In the genomic region with DNA sequence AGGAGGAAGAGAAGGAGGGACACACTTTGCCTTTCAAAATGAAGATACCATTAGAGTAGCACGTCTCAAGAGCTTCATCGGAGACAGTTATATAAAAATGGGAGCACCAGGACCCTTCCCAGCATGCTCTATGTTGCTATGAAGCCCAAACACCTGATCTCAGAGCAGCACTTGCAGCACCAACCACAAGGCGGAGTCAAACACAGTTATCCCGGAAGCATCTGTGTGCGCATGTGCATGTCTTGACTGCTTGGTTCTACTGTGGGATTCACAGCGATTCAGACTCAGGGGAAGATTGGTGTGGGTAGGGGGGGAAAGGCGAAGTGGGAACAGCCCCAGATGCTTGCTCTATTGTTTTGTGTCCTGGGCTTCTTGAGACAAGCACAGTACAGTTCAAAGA, we compare ENCODE assay signal across 8 mouse cellular contexts. TPM values are rescaled to one million over a fixed set of nuclear protein-coding genes. Genes with fewer than 3 reads are reported as not detected.
DNase-seq lines count a peak whose midpoint lies in the region; ATAC-seq and TF ChIP-seq lines count a peak whose summit lies in the region.

No protein-coding gene starts in this region.

- DNase-seq in gastrocnemius, postnatal 10 days = peak; percentile 22
- no peak for DNase-seq in gastrocnemius, postnatal 36 days
- DNase-seq in testis, postnatal 14 days (ENCODE audit: low spot score) = no peak
- DNase-seq in retina, postnatal 7 days (ENCODE audit: low read depth, low spot score) = peak; percentile 33
- no peak for DNase-seq in gastrocnemius, postnatal 14 days

- no peaks in the 10 kb centered on the region; the same call in 1 of the 2 replicates for H3K9me3 ChIP-seq in kidney, embryonic 14.5 days (ENCODE audit: control insufficient read depth, low read length)

- no peaks in the 10 kb centered on the region for H3K27me3 ChIP-seq in testis, adult 2 months (ENCODE audit: control insufficient read depth, insufficient read depth, low read length)
- H3K27me3 ChIP-seq in kidney, embryonic 14.5 days (ENCODE audit: control insufficient read depth, insufficient read depth, low read length) = no peaks in the 10 kb centered on the region

- ATAC-seq in kidney, embryonic 14.5 days (ENCODE audit: low FRiP score, low TSS enrichment) = 0 out of 2 replicates have a peak, but pooled peaks have one; percentile 20
- no peak for ATAC-seq in cerebellum, adult (ENCODE audit: insufficient number of reproducible peaks, low FRiP score, low TSS enrichment)

- no peak overlapping the region for H3K27ac ChIP-seq in testis, adult 2 months (ENCODE audit: control insufficient read depth, insufficient read depth, low read depth, low read length)
- H3K27ac ChIP-seq in kidney, embryonic 14.5 days (ENCODE audit: low read depth, low read length) = no peak overlapping the region

- no peak overlapping the region for H3K9ac ChIP-seq in kidney, embryonic 14.5 days (ENCODE audit: low read depth, low read length)

- H3K4me3 ChIP-seq in testis, adult 2 months (ENCODE audit: control insufficient read depth, low read depth, low read length) = no peak overlapping the region
- H3K4me3 ChIP-seq in kidney, embryonic 14.5 days (ENCODE audit: low read length) = no peak overlapping the region

- no peaks in the 10 kb centered on the region for H3K36me3 ChIP-seq in testis, adult 2 months (ENCODE audit: control insufficient read depth, insufficient read depth, low read length)
- H3K36me3 ChIP-seq in kidney, embryonic 14.5 days (ENCODE audit: control insufficient read depth, insufficient read depth, low read length) = no peaks in the 10 kb centered on the region

- WGBS in kidney, embryonic 14.5 days = 73% methylated on average over 7 of the region's 7 CpGs

- peaks cover 4% of the 10 kb centered on the region; the same call in 1 of the 2 replicates for H3K4me1 ChIP-seq in testis, adult 2 months (ENCODE audit: control insufficient read depth, insufficient read depth, low read length)
- H3K4me1 ChIP-seq in kidney, embryonic 14.5 days (ENCODE audit: control insufficient read depth, insufficient read depth, low read length) = no peaks in the 10 kb centered on the region

- intact Hi-C loops in gastrocnemius, postnatal 36 days (cut with DNase I) = no loop called here
- intact Hi-C loops in gastrocnemius, postnatal 14 days (cut with DNase I; ENCODE audit: low total_unique reads) = loop anchor here (5.0 kb wide), 1 partner anchor 69 kb away; no protein-coding TSS in a partner anchor

- peak; percentile 58; the same call in 1 of the 2 replicates for TF ChIP-seq CTCF in testis, adult 2 months (IDR thresholded peaks at IDR 0.05; ENCODE audit: control insufficient read depth, insufficient read depth, insufficient replicate concordance, low read depth, low read length)

- TF ChIP-seq POLR2A in testis, adult 2 months (IDR thresholded peaks at IDR 0.05; ENCODE audit: control insufficient read depth, low read depth, low read length) = no peak

- H3K4me2 ChIP-seq in kidney, embryonic 14.5 days (replicated peaks; ENCODE audit: low read depth, low read length) = no peak overlapping the region

RNA-seq across cellular contexts. Expression of gene Ddx58, which starts 21.2 kb away (rescaled TPM):
- total RNA-seq in gastrocnemius, postnatal 10 days (2021) = 1 to 10 TPM; 3.8 to 6.3 TPM
- total RNA-seq in gastrocnemius, postnatal 36 days (2021) = 1 to 10 TPM; 2.1 to 3.0 TPM
- 2.3 and 2.8 TPM in 2 replicates for polyA plus RNA-seq in testis, adult 2 months (2012; rRNA removed)
- 10.2 and 12.2 TPM in 2 replicates for polyA plus RNA-seq in kidney, embryonic 14.5 days (2014; fragmentation: Nextera tagmentation; extraction: Ambion mirVana)
- 1 to 10 TPM; 3.2 to 4.2 TPM for total RNA-seq in gastrocnemius, postnatal 14 days (2021)

RNA-seq across cellular contexts. Expression of gene Smim27, which starts 51.0 kb away (rescaled TPM):
- total RNA-seq in gastrocnemius, postnatal 10 days (2021) = 10 to 100 TPM; 46.8 to 64.0 TPM
- 10 to 100 TPM; 38.1 to 44.5 TPM for total RNA-seq in gastrocnemius, postnatal 36 days (2021)
- polyA plus RNA-seq in testis, adult 2 months (2012; rRNA removed) = 3.0 and 3.8 TPM in 2 replicates
- 28.6 and 55.2 TPM in 2 replicates for polyA plus RNA-seq in kidney, embryonic 14.5 days (2014; fragmentation: Nextera tagmentation; extraction: Ambion mirVana)
- 10 to 100 TPM; 38.9 to 45.9 TPM for total RNA-seq in gastrocnemius, postnatal 14 days (2021)

RNA-seq across cellular contexts. Expression of gene Topors, which starts 51.3 kb away (rescaled TPM):
- total RNA-seq in gastrocnemius, postnatal 10 days (2021) = 10 to 100 TPM; 13.1 to 15.9 TPM
- total RNA-seq in gastrocnemius, postnatal 36 days (2021) = 1 to 10 TPM; 6.6 to 9.3 TPM
- 10.9 and 13.9 TPM in 2 replicates for polyA plus RNA-seq in testis, adult 2 months (2012; rRNA removed)
- polyA plus RNA-seq in kidney, embryonic 14.5 days (2014; fragmentation: Nextera tagmentation; extraction: Ambion mirVana) = 32.9 and 57.7 TPM in 2 replicates
- total RNA-seq in gastrocnemius, postnatal 14 days (2021) = 10 to 100 TPM in 1 of 2 experiments, 1 to 10 TPM in 1; 9.0 to 10.7 TPM

Comparison
In these comparisons a context has a peak if more than half of its experiments do, and no peak if none do; other contexts are left out.
1. DNase-seq: peak in gastrocnemius, postnatal 10 days (single experiment) and retina, postnatal 7 days (single experiment); none in gastrocnemius, postnatal 36 days (0 of 2), testis, postnatal 14 days (single experiment) and gastrocnemius, postnatal 14 days (single experiment).